Mouse (Mus musculus): ENCODE data around the gene Caprin1. TPM values are rescaled to one million over a fixed set of nuclear protein-coding genes. Genes with fewer than 3 reads are reported as not detected.

Caprin1 gene
- polyA plus RNA-seq, 1 experiment from 2014 or later, result 345 TPM

GRCm38 (mm10) chr2:103810412-103810811 lies 13.0 kb upstream of the Caprin1 start:
- DNase-seq (ENCODE audit: low spot score) (no peak), ATAC-seq (replicated peaks; ENCODE audit: low FRiP score) (no peak)
- H3K36me3 ChIP-seq (ENCODE audit: control insufficient read depth, insufficient read depth, low read length), result no peaks in the 10 kb centered on the region
- 78% methylated on average over 6 of the region's 6 CpGs for WGBS
- H3K9ac ChIP-seq (ENCODE audit: low read depth, low read length), result no peak overlapping the region
- H3K4me3 ChIP-seq (ENCODE audit: low read depth, low read length), result no peak overlapping the region
- H3K27ac ChIP-seq (ENCODE audit: low read depth, low read length), result no peak overlapping the region
- no peak overlapping the region for H3K4me2 ChIP-seq
- H3K9me3 ChIP-seq (ENCODE audit: control insufficient read depth, low read length), result no peaks in the 10 kb centered on the region
- H3K27me3 ChIP-seq (replicated peaks; ENCODE audit: control insufficient read depth, insufficient read depth, low read length), result no peaks in the 10 kb centered on the region
- no peaks in the 10 kb centered on the region for H3K4me1 ChIP-seq (replicated peaks; ENCODE audit: control insufficient read depth, insufficient read depth, low read length)

DNA sequence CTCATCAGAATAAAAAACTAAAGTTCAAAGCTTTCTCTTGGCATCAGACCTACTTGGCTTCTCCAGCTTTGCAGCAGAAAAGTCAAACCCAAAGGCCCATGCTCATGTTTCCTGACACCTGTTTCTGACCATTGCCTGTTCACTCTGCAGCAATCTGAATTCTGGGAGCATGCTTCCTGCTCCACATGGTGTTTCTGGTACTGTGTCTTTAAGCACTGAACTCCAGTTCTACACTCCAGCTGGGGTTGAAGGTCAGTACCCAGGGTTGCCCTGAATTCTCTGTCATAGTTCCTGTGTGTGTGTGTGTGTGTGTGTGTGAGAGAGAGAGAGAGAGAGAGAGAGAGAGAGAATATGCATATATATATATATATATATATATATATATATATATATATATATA lies 11.0 kb upstream of the Caprin1 start:
- Histone ChIP-seq H3K27me3 (replicated peaks; ENCODE audit: control insufficient read depth, insufficient read depth, low read length) (no peaks in the 10 kb centered on the region), H3K9ac (ENCODE audit: low read depth, low read length) (no peak overlapping the region), H3K36me3 (ENCODE audit: control insufficient read depth, insufficient read depth, low read length) (no peaks in the 10 kb centered on the region), H3K4me1 (replicated peaks; ENCODE audit: control insufficient read depth, insufficient read depth, low read length) (no peaks in the 10 kb centered on the region), H3K4me3 (ENCODE audit: low read depth, low read length) (no peak overlapping the region), H3K9me3 (ENCODE audit: control insufficient read depth, low read length) (no peaks in the 10 kb centered on the region), H3K4me2 (no peak overlapping the region), H3K27ac (ENCODE audit: low read depth, low read length) (no peak overlapping the region)
- DNase-seq (ENCODE audit: low spot score) (no peak), ATAC-seq (replicated peaks; ENCODE audit: low FRiP score) (no peak)

DNA sequence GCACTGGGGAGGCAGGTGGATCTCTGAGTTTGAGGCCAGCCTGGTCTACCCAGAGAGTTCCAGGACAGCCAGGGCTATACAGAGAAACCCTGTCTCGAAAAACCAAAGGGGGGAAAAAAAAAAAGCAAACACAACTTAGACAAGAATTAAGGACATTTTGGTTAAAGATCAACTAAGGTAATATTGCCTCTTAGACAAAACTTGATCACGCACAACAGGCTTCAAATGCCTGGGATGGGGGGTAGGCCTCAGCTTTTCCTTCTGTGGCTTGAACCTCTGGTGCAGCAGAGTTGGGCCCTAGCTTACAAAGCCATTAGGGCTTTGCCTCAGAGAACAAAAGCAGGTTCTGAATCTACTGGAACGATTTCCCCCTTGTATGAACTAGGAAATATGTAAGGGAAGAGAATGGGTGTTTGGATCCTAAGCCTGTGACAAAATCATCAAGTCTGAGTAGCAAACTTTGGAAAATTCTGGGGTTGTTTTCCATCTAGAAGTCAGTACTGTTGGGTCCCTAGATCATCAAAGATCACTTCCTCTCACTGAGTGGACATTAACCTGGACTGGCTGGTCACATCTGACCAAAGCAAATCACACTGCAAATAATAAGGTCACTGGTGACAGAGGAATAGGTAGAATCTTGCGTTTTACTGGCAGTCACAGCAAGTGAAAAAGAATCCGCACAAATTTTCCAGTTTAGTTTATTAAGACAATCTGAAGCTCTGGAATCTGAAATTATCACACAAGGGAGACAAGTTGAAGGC lies 6.5 kb upstream of the Caprin1 start:
- H3K36me3 ChIP-seq (ENCODE audit: control insufficient read depth, insufficient read depth, low read length), result no peaks in the 10 kb centered on the region
- no peaks in the 10 kb centered on the region for H3K27me3 ChIP-seq (replicated peaks; ENCODE audit: control insufficient read depth, insufficient read depth, low read length)
- no peak for ATAC-seq (replicated peaks; ENCODE audit: low FRiP score)
- WGBS, result 78% methylated on average over 5 of the region's 5 CpGs
- no peak overlapping the region for H3K27ac ChIP-seq (ENCODE audit: low read depth, low read length)
- no peak overlapping the region for H3K4me2 ChIP-seq
- no peaks in the 10 kb centered on the region for H3K4me1 ChIP-seq (replicated peaks; ENCODE audit: control insufficient read depth, insufficient read depth, low read length)
- H3K4me3 ChIP-seq (ENCODE audit: low read depth, low read length), result no peak overlapping the region
- no peaks in the 10 kb centered on the region for H3K9me3 ChIP-seq (ENCODE audit: control insufficient read depth, low read length)
- H3K9ac ChIP-seq (ENCODE audit: low read depth, low read length), result no peak overlapping the region
- DNase-seq (ENCODE audit: low spot score), result no peak

DNA sequence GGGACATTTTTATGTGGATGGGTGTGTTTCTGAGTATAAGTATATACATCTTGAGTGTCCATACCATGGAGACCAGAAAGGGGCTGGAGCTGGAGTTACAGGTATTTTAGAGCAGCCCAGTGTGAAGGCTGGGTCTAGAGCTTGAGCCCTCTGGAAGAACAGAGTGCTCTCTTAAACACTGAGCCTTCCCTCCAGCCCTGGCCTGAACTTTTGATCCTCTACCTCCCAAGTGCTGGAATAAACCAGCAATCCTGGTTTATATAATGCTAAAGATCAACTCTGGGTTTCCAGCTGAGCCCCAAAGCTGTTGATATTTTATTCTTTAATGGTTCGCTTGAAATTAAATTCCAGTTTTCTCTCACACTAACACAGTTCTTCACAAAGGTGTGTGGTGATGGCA lies 5.0 kb upstream of the Caprin1 start:
- Histone ChIP-seq H3K4me1 (replicated peaks; ENCODE audit: control insufficient read depth, insufficient read depth, low read length) (peaks cover 3% of the 10 kb centered on the region; the same call in 1 of the 2 replicates), H3K27me3 (replicated peaks; ENCODE audit: control insufficient read depth, insufficient read depth, low read length) (no peaks in the 10 kb centered on the region), H3K9me3 (ENCODE audit: control insufficient read depth, low read length) (no peaks in the 10 kb centered on the region), H3K27ac (ENCODE audit: low read depth, low read length) (no peak overlapping the region), H3K4me3 (ENCODE audit: low read depth, low read length) (no peak overlapping the region), H3K36me3 (ENCODE audit: control insufficient read depth, insufficient read depth, low read length) (no peaks in the 10 kb centered on the region), H3K4me2 (no peak overlapping the region), H3K9ac (ENCODE audit: low read depth, low read length) (no peak overlapping the region)
- ATAC-seq (replicated peaks; ENCODE audit: low FRiP score) (no peak), DNase-seq (ENCODE audit: low spot score) (no peak)
- whole genome bisulfite sequencing, result 88% methylated on average over 1 of the region's 1 CpGs

DNA sequence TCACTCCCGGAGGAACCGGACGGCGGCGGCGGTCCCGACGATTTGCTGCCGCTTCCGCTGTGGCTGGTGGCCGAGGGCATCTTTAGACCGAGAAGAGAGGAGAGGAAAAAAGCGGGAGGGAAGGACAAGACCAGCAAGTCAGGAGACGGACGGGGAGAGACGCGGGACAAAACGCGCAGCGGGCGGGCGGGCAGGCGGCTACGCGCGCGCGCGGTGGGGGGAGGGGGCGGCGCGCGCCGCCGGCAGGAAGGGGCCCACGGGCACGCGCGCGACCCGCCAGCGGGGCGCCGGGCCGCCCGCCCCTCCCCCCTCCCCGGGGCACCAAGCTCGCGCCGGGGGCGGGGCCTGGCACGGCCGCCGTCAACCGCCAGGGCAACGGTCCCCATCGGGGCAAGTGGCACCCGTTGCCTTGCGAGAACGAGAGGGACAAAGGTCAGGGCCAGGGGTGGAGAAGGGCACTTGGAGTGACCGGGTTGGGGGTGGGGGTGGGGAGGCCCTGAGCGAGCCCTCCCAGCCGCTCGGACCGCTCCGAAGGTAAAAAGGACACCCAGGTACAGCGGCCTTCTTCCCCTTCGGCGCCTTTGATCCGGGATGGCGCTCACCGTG lies 485 bp downstream of the Caprin1 start:
- under 1% methylated on average over 34 of the region's 72 CpGs for WGBS
- DNase-seq (ENCODE audit: low spot score) (no peak), ATAC-seq (replicated peaks; ENCODE audit: low FRiP score) (peak; percentile 74)
- H3K27me3 ChIP-seq (replicated peaks; ENCODE audit: control insufficient read depth, insufficient read depth, low read length), result no peaks in the 10 kb centered on the region
- peaks cover 15% of the 10 kb centered on the region for H3K4me1 ChIP-seq (replicated peaks; ENCODE audit: control insufficient read depth, insufficient read depth, low read length)
- H3K4me2 ChIP-seq, result peak overlapping the region; percentile 63
- peak overlapping the region; percentile 96 for H3K9ac ChIP-seq (ENCODE audit: low read depth, low read length)
- peak overlapping the region; percentile 100 for H3K27ac ChIP-seq (ENCODE audit: low read depth, low read length)
- no peaks in the 10 kb centered on the region for H3K9me3 ChIP-seq (ENCODE audit: control insufficient read depth, low read length)
- H3K36me3 ChIP-seq (ENCODE audit: control insufficient read depth, insufficient read depth, low read length), result peaks cover 13% of the 10 kb centered on the region; the same call in 1 of the 2 replicates
- peak overlapping the region; percentile 98 for H3K4me3 ChIP-seq (ENCODE audit: low read depth, low read length)

- DNase-seq (ENCODE audit: low spot score) (peak; percentile 79), ATAC-seq (replicated peaks; ENCODE audit: low FRiP score) (peak; percentile 43)
- peak overlapping the region; percentile 98 for H3K4me3 ChIP-seq (ENCODE audit: low read depth, low read length)
- H3K27me3 ChIP-seq (replicated peaks; ENCODE audit: control insufficient read depth, insufficient read depth, low read length), result no peaks in the 10 kb centered on the region
- peak overlapping the region; percentile 100 for H3K27ac ChIP-seq (ENCODE audit: low read depth, low read length)
- H3K9me3 ChIP-seq (ENCODE audit: control insufficient read depth, low read length), result no peaks in the 10 kb centered on the region
- WGBS, result under 1% methylated on average over 42 of the region's 42 CpGs
- peak overlapping the region; percentile 63 for H3K4me2 ChIP-seq
- peaks cover 17% of the 10 kb centered on the region for H3K4me1 ChIP-seq (replicated peaks; ENCODE audit: control insufficient read depth, insufficient read depth, low read length)
- H3K36me3 ChIP-seq (ENCODE audit: control insufficient read depth, insufficient read depth, low read length), result peaks cover 16% of the 10 kb centered on the region; the same call in 1 of the 2 replicates
- H3K9ac ChIP-seq (ENCODE audit: low read depth, low read length), result peak overlapping the region; percentile 96
These were observed 1.1 kb downstream of the Caprin1 start for GRCm38 (mm10) chr2:103796211-103796860.

GRCm38 (mm10) chr2:103795843-103796210 lies 1.6 kb downstream of the Caprin1 start:
- peak overlapping the region; percentile 100 for H3K27ac ChIP-seq (ENCODE audit: low read depth, low read length)
- no peaks in the 10 kb centered on the region for H3K27me3 ChIP-seq (replicated peaks; ENCODE audit: control insufficient read depth, insufficient read depth, low read length)
- peak overlapping the region; percentile 98 for H3K4me3 ChIP-seq (ENCODE audit: low read depth, low read length)
- peaks cover 17% of the 10 kb centered on the region; the same call in 1 of the 2 replicates for H3K36me3 ChIP-seq (ENCODE audit: control insufficient read depth, insufficient read depth, low read length)
- WGBS, result under 1% methylated on average over 11 of the region's 11 CpGs
- H3K9me3 ChIP-seq (ENCODE audit: control insufficient read depth, low read length), result no peaks in the 10 kb centered on the region
- H3K4me2 ChIP-seq, result peak overlapping the region; percentile 63
- H3K9ac ChIP-seq (ENCODE audit: low read depth, low read length), result peak overlapping the region; percentile 96
- peak; percentile 79 for ATAC-seq (replicated peaks; ENCODE audit: low FRiP score)
- DNase-seq (ENCODE audit: low spot score), result peak; percentile 80
- peaks cover 17% of the 10 kb centered on the region for H3K4me1 ChIP-seq (replicated peaks; ENCODE audit: control insufficient read depth, insufficient read depth, low read length)

DNA sequence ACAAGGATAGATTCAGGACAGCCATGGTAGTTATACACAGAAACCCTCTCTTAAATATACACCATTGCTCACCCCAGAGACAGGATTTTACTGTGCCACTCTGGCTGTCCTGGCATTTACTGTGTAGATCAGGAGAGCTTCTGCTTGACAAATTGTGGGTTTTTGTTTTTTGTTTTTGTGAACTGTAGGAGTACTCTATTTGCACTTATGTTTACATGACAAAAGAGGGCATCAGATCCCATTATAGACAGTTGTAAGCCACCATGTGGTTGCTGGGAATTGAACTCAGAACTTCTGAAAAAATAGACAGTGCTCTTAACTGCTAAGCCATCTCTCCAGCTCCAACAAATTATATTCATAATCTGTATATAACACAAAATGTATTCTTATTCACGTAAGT lies 5.4 kb downstream of the Caprin1 start:
- H3K36me3 ChIP-seq (ENCODE audit: control insufficient read depth, insufficient read depth, low read length), result peaks cover 21% of the 10 kb centered on the region; the same call in 1 of the 2 replicates
- no peaks in the 10 kb centered on the region for H3K9me3 ChIP-seq (ENCODE audit: control insufficient read depth, low read length)
- H3K4me2 ChIP-seq, result no peak overlapping the region
- no peak overlapping the region for H3K9ac ChIP-seq (ENCODE audit: low read depth, low read length)
- H3K27ac ChIP-seq (ENCODE audit: low read depth, low read length), result no peak overlapping the region
- no peaks in the 10 kb centered on the region for H3K27me3 ChIP-seq (replicated peaks; ENCODE audit: control insufficient read depth, insufficient read depth, low read length)
- DNase-seq (ENCODE audit: low spot score) (no peak), ATAC-seq (replicated peaks; ENCODE audit: low FRiP score) (no peak)
- 84% methylated on average over 1 of the region's 1 CpGs for WGBS
- peaks cover 20% of the 10 kb centered on the region for H3K4me1 ChIP-seq (replicated peaks; ENCODE audit: control insufficient read depth, insufficient read depth, low read length)
- H3K4me3 ChIP-seq (ENCODE audit: low read depth, low read length), result no peak overlapping the region
